Mouse (Mus musculus): Measurements from ENCODE around the gene Phka2. TPM values are rescaled to one million over a fixed set of nuclear protein-coding genes. Genes with fewer than 3 reads are reported as not detected.

Gene Phka2
- polyA plus RNA-seq, 1 experiment from 2014 or later = 4.4 TPM

DNA sequence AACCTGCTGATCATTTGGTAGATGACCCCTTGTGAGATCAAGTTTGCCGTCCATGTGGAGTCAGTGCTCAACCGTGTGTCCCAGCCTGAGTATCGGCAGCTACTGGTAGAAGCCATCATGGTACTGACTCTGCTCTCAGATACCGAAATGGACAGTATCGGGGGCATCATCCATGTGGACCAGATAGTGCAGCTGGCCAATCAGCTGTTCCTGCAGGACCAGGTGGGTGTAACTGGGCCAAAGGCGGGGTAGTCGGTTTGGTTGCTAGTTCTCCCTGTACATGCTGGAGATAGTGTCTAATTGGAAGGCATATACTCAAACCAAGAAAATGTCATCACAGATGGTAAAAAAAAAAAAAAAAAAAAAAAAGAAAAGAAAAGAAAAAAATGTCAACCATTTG, 88.2 kb downstream of the Phka2 start:
- no peak overlapping the region for H3K4me2 ChIP-seq (replicated peaks; ENCODE audit: low read depth)
- H3K27me3 ChIP-seq (replicated peaks; ENCODE audit: control insufficient read depth, insufficient read depth, low read length) = no peaks in the 10 kb centered on the region
- H3K9ac ChIP-seq (ENCODE audit: low read depth, low read length) = no peak overlapping the region
- no peaks in the 10 kb centered on the region for H3K4me1 ChIP-seq (replicated peaks; ENCODE audit: control insufficient read depth, insufficient read depth, low read length)
- no peak for ATAC-seq
- H3K9me3 ChIP-seq (ENCODE audit: control insufficient read depth) = no peaks in the 10 kb centered on the region
- no peak for TF ChIP-seq CTCF (IDR thresholded peaks at IDR 0.05; ENCODE audit: low read depth)
- H3K36me3 ChIP-seq (ENCODE audit: control insufficient read depth, insufficient read depth) = no peaks in the 10 kb centered on the region
- no peak overlapping the region for H3K27ac ChIP-seq (ENCODE audit: low read depth, low read length)
- WGBS = 96% methylated on average over 7 of the region's 7 CpGs
- H3K4me3 ChIP-seq (ENCODE audit: low read depth, low read length) = no peak overlapping the region

DNA sequence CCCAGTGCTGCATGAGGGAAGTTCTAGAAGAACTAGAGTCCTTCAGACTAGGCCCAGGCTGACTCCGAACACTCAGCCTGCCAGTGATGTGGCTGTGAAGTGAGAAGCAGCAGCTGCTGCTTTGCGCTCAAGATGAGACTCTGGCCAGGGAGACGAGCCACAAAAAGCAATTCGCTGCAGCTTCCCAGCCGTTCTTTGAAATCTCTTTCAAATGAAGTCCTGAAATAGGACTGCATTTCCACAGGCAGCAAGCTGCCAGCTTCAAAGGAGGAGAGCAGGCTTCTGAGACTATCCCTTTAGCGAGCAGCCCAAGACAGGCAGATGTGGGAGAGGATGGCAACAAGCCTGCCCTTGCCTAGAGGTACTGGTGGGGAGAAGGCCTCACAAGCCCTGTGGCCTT, 91.0 kb downstream of the Phka2 start:
- no peaks in the 10 kb centered on the region for H3K36me3 ChIP-seq (ENCODE audit: control insufficient read depth, insufficient read depth)
- 73% methylated on average over 6 of the region's 6 CpGs for WGBS
- TF ChIP-seq CTCF (IDR thresholded peaks at IDR 0.05; ENCODE audit: low read depth) = no peak

DNA sequence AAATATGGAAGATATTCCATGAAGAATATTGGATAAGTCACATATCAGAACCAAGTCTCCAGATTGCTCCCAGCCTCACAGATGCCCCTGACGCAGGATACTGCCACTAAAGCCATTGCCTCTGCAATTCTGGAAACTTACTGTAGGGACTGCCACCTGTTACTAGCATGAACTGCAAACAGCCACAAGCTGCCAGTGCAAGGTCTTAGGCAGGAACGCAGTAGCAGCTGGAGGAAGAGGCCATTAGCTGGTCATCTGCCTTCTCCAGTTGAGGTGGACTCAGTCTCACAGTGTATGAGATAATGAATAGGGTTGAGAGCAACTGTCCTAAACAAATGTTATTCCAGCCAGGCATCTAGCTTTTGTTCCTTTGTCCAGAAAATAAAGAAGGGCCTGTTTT, 96.1 kb downstream of the Phka2 start:
- no peak for ATAC-seq
- Histone ChIP-seq H3K27me3 (replicated peaks; ENCODE audit: control insufficient read depth, insufficient read depth, low read length) (no peaks in the 10 kb centered on the region), H3K36me3 (ENCODE audit: control insufficient read depth, insufficient read depth) (no peaks in the 10 kb centered on the region), H3K4me3 (ENCODE audit: low read depth, low read length) (no peak overlapping the region), H3K9me3 (ENCODE audit: control insufficient read depth) (no peaks in the 10 kb centered on the region), H3K27ac (ENCODE audit: low read depth, low read length) (no peak overlapping the region), H3K9ac (ENCODE audit: low read depth, low read length) (no peak overlapping the region), H3K4me1 (replicated peaks; ENCODE audit: control insufficient read depth, insufficient read depth, low read length) (no peaks in the 10 kb centered on the region), H3K4me2 (replicated peaks; ENCODE audit: low read depth) (no peak overlapping the region)
- TF ChIP-seq CTCF (IDR thresholded peaks at IDR 0.05; ENCODE audit: low read depth) = no peak
- 74% methylated on average over 2 of the region's 2 CpGs for WGBS

More for the DNA sequence above, 91.0 kb downstream of the Phka2 start:
- H3K4me2 ChIP-seq (replicated peaks; ENCODE audit: low read depth) = no peak overlapping the region
- H3K4me1 ChIP-seq (replicated peaks; ENCODE audit: control insufficient read depth, insufficient read depth, low read length) = no peaks in the 10 kb centered on the region
- no peak for ATAC-seq
- H3K27me3 ChIP-seq (replicated peaks; ENCODE audit: control insufficient read depth, insufficient read depth, low read length) = no peaks in the 10 kb centered on the region
- H3K27ac ChIP-seq (ENCODE audit: low read depth, low read length) = no peak overlapping the region
- H3K9ac ChIP-seq (ENCODE audit: low read depth, low read length) = no peak overlapping the region
- no peak overlapping the region for H3K4me3 ChIP-seq (ENCODE audit: low read depth, low read length)
- no peaks in the 10 kb centered on the region for H3K9me3 ChIP-seq (ENCODE audit: control insufficient read depth)

DNA sequence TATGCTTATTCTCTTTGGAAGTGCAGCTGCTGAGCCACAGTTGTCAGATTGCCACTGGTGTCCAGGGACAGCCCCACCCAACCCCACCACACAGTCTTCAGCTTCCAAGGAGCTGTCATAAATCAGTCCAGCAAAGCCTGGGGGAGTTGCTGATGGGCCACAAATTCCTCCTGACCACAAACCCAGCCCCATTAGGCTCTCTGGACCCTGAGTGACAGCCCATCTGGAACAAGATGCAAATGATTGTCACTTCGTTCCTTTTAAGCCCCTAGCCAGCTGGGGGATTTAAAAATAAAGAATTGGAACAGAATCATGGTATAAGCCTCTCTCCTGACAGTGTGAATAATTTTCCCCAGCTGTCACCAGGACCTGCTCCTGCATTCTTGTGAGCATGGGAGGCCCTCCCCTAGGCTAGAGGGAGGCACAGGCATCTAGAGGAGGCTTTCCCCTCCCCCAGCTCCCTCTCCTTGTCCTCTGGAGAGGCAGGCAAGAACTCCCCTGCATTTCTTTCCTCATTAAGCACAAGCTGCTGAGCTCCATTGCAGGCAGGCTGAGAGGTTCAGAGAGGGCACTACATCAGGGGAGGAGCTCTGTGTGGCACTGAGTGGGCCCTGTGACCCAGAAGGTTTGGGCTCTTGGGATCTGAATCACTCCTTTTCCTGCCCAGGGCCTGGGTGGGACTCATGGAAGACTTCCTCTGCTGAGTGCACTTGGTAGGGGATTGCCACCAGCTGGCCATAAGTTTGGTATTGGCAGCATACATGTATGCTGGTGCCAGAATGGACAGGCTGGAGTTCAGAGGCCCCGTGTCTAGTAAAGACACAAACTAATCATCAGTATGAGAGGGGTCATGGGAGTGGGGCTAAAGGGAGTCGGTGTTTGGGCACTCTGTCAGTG, 96.8 kb downstream of the Phka2 start:
- no peaks in the 10 kb centered on the region for H3K9me3 ChIP-seq (ENCODE audit: control insufficient read depth)
- no peaks in the 10 kb centered on the region for H3K4me1 ChIP-seq (replicated peaks; ENCODE audit: control insufficient read depth, insufficient read depth, low read length)
- H3K9ac ChIP-seq (ENCODE audit: low read depth, low read length) = no peak overlapping the region
- H3K36me3 ChIP-seq (ENCODE audit: control insufficient read depth, insufficient read depth) = no peaks in the 10 kb centered on the region
- ATAC-seq = no peak
- H3K27ac ChIP-seq (ENCODE audit: low read depth, low read length) = no peak overlapping the region
- no peaks in the 10 kb centered on the region for H3K27me3 ChIP-seq (replicated peaks; ENCODE audit: control insufficient read depth, insufficient read depth, low read length)
- H3K4me2 ChIP-seq (replicated peaks; ENCODE audit: low read depth) = no peak overlapping the region
- no peak overlapping the region for H3K4me3 ChIP-seq (ENCODE audit: low read depth, low read length)
- WGBS = 52% methylated on average over 3 of the region's 3 CpGs
- TF ChIP-seq CTCF (IDR thresholded peaks at IDR 0.05; ENCODE audit: low read depth) = no peak

DNA sequence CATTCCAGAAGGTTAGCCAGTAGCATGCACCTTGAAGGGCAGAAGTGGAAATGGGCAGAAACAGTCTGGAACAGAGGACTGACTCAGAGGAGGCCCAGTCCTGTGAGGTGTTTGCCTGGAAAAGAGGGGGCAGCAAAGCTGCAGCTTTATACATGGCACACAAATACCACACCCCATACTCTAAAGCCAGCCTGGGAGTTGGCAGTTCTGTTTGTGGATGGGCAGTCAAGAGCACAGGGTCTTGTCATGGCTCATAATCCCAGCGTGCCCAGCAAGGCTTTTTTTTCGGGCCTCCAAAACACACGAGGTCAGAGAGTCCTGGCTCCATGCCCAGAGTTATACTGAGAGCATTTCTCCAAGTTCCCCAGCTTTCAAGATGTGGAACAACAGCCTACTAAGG, 99.1 kb downstream of the Phka2 start:
- no peak overlapping the region for H3K4me3 ChIP-seq (ENCODE audit: low read depth, low read length)
- no peak overlapping the region for H3K27ac ChIP-seq (ENCODE audit: low read depth, low read length)
- H3K27me3 ChIP-seq (replicated peaks; ENCODE audit: control insufficient read depth, insufficient read depth, low read length) = no peaks in the 10 kb centered on the region
- no peaks in the 10 kb centered on the region for H3K9me3 ChIP-seq (ENCODE audit: control insufficient read depth)
- ATAC-seq = no peak
- no peaks in the 10 kb centered on the region for H3K36me3 ChIP-seq (ENCODE audit: control insufficient read depth, insufficient read depth)
- no peaks in the 10 kb centered on the region for H3K4me1 ChIP-seq (replicated peaks; ENCODE audit: control insufficient read depth, insufficient read depth, low read length)
- 43% methylated on average over 3 of the region's 3 CpGs for WGBS
- no peak overlapping the region for H3K4me2 ChIP-seq (replicated peaks; ENCODE audit: low read depth)
- H3K9ac ChIP-seq (ENCODE audit: low read depth, low read length) = no peak overlapping the region
- TF ChIP-seq CTCF (IDR thresholded peaks at IDR 0.05; ENCODE audit: low read depth) = no peak

DNA sequence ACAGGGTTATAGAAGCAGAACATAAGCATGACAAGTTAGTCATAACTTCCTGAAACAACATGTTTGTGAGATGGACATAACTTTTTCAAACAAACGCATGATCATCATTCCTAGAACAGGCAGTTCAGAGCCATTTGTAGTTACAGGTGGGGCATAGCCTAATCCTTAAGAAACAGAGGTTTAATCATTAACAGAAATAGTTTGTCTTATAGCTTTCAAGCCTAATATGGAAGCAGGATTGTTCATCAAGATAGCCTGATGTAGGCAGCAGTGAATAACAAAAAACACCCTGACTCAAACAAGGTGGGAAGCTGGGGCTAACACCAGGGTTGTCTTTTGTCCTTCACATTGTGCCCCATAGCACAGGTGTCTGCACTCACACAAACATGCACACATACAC, 100.8 kb downstream of the Phka2 start:
- no peak for ATAC-seq
- TF ChIP-seq CTCF (IDR thresholded peaks at IDR 0.05; ENCODE audit: low read depth) = no peak
- Histone ChIP-seq H3K4me2 (replicated peaks; ENCODE audit: low read depth) (no peak overlapping the region), H3K27me3 (replicated peaks; ENCODE audit: control insufficient read depth, insufficient read depth, low read length) (no peaks in the 10 kb centered on the region), H3K36me3 (ENCODE audit: control insufficient read depth, insufficient read depth) (no peaks in the 10 kb centered on the region), H3K4me3 (ENCODE audit: low read depth, low read length) (no peak overlapping the region), H3K27ac (ENCODE audit: low read depth, low read length) (no peak overlapping the region), H3K9me3 (ENCODE audit: control insufficient read depth) (no peaks in the 10 kb centered on the region), H3K4me1 (replicated peaks; ENCODE audit: control insufficient read depth, insufficient read depth, low read length) (no peaks in the 10 kb centered on the region), H3K9ac (ENCODE audit: low read depth, low read length) (no peak overlapping the region)
- WGBS = 67% methylated on average over 1 of the region's 1 CpGs
